Mouse (Mus musculus): Measurements from ENCODE around the gene Swap70.
"Not testable (repeated sequence)": the region's sequence is repeated elsewhere in the genome, so short reads cannot be mapped to it uniquely, and the experiment has no call there.

The Swap70 gene

GRCm38 (mm10) chr7:110221586-110222481, at the start of gene Swap70:
Gene Swap70 (plus strand): TSS chr7:110221711.
- peak; percentile 32 to 43 for DNase-seq (ENCODE audit: low spot score in 2 of 2)

- no peak for DNase-seq (ENCODE audit: low spot score in 2 of 2)
Observed at GRCm38 (mm10) chr7:110179208-110179607, 42.3 kb upstream of the Swap70 start.

- no peak for DNase-seq (ENCODE audit: low spot score in 2 of 2)
Observed at GRCm38 (mm10) chr7:110180613-110181012, 40.9 kb upstream of the Swap70 start.

- no peak for DNase-seq (ENCODE audit: low spot score in 2 of 2)
Observed at GRCm38 (mm10) chr7:110181446-110181845, 40.1 kb upstream of the Swap70 start.

GRCm38 (mm10) chr7:110184608-110185007, 36.9 kb upstream of the Swap70 start:
- DNase-seq (ENCODE audit: low spot score in 2 of 2): no peak

GRCm38 (mm10) chr7:110189951-110190350, 31.6 kb upstream of the Swap70 start:
- no peak for DNase-seq (ENCODE audit: low spot score in 2 of 2)

GRCm38 (mm10) chr7:110193186-110193585, 28.3 kb upstream of the Swap70 start:
- DNase-seq (ENCODE audit: low spot score in 2 of 2): no peak

- DNase-seq (ENCODE audit: low spot score in 2 of 2): no peak
Observed at GRCm38 (mm10) chr7:110197176-110197575, 24.3 kb upstream of the Swap70 start.

GRCm38 (mm10) chr7:110201933-110202332, 19.6 kb upstream of the Swap70 start:
- DNase-seq (ENCODE audit: low spot score in 2 of 2): no peak

GRCm38 (mm10) chr7:110204208-110204607, 17.3 kb upstream of the Swap70 start:
- DNase-seq (ENCODE audit: low spot score in 2 of 2): no peak

GRCm38 (mm10) chr7:110208341-110208740, 13.2 kb upstream of the Swap70 start:
- DNase-seq (ENCODE audit: low spot score in 2 of 2): no peak

GRCm38 (mm10) chr7:110209422-110209821, 12.1 kb upstream of the Swap70 start:
- DNase-seq (ENCODE audit: low spot score in 2 of 2): no peak

- DNase-seq (ENCODE audit: low spot score in 2 of 2): no peak
Observed at GRCm38 (mm10) chr7:110211025-110211424, 10.5 kb upstream of the Swap70 start.

GRCm38 (mm10) chr7:110214882-110215281, 6.6 kb upstream of the Swap70 start:
- DNase-seq (ENCODE audit: low spot score in 2 of 2): no peak

GRCm38 (mm10) chr7:110221051-110221585, 393 bp upstream of the Swap70 start:
- no peak for DNase-seq (ENCODE audit: low spot score in 2 of 2)

GRCm38 (mm10) chr7:110222583-110223182, 1.2 kb downstream of the Swap70 start:
- no peak for DNase-seq (ENCODE audit: low spot score in 2 of 2)

GRCm38 (mm10) chr7:110223727-110224510, 2.4 kb downstream of the Swap70 start:
- DNase-seq (ENCODE audit: low spot score in 2 of 2): no peak

GRCm38 (mm10) chr7:110226484-110226883, 5.0 kb downstream of the Swap70 start:
- DNase-seq (ENCODE audit: low spot score in 2 of 2): no peak

GRCm38 (mm10) chr7:110229967-110230366, 8.5 kb downstream of the Swap70 start:
- DNase-seq (ENCODE audit: low spot score in 2 of 2): no peak

GRCm38 (mm10) chr7:110231127-110231526, 9.6 kb downstream of the Swap70 start:
- DNase-seq (ENCODE audit: low spot score in 2 of 2): not testable (repeated sequence)

GRCm38 (mm10) chr7:110236085-110236484, 14.6 kb downstream of the Swap70 start:
- no peak for DNase-seq (ENCODE audit: low spot score in 2 of 2)

- no peak for DNase-seq (ENCODE audit: low spot score in 2 of 2)
Observed at GRCm38 (mm10) chr7:110237451-110237836, 15.9 kb downstream of the Swap70 start.

Measured in frontal cortex, postnatal 25 days (tissue).